Mouse (Mus musculus) embryonic fibroblast, embryonic 13.5 days (primary cell): ENCODE data around the gene Cct4.

Experiments used
- CTCF ChIP-seq: IDR thresholded peaks from 2 replicates; pipeline ENCODE4 v1.5.1; 2011; ENCODE audit warnings: mild to moderate bottlenecking, control low read depth, low read length, moderate library complexity, borderline replicate concordance; ENCODE audit not compliant: insufficient read depth
- POLR2A ChIP-seq: IDR thresholded peaks from 2 replicates; pipeline ENCODE4 v1.6.1; 2011; ENCODE audit warnings: low read depth, mild to moderate bottlenecking, control low read depth, low read length, moderate library complexity

- TF ChIP-seq POLR2A (no peak), CTCF (no peak)
Observed at GRCm38 (mm10) chr11:22998308-22998707, 8.0 kb downstream of the Cct4 start.
